Mouse (Mus musculus): ENCODE results near the gene R3hcc1l. TPM values are rescaled to one million over a fixed set of nuclear protein-coding genes. Genes with fewer than 3 reads are reported as not detected.

R3hcc1l gene
- polyA plus RNA-seq, 1 experiment from 2014 or later = 13.0 TPM

GRCm38 (mm10) chr19:42608082-42608481 lies 89.5 kb downstream of the R3hcc1l start:
- Histone ChIP-seq H3K9me3 (no peaks in the 10 kb centered on the region), H3K9ac (no peak overlapping the region), H3K4me3 (no peak overlapping the region), H3K27ac (replicated peaks) (no peak overlapping the region), H3K4me2 (no peak overlapping the region), H3K27me3 (peaks cover 10% of the 10 kb centered on the region), H3K36me3 (no peaks in the 10 kb centered on the region), H3K4me1 (replicated peaks) (peaks cover 7% of the 10 kb centered on the region; the same call in 1 of the 2 replicates)
- WGBS = over 99% methylated on average over 5 of the region's 5 CpGs
- no peak for ATAC-seq (ENCODE audit: low FRiP score, low read depth)

- Histone ChIP-seq H3K36me3 (no peaks in the 10 kb centered on the region), H3K4me3 (no peak overlapping the region), H3K9me3 (no peaks in the 10 kb centered on the region), H3K27me3 (peaks cover 19% of the 10 kb centered on the region), H3K4me1 (replicated peaks) (peaks cover 7% of the 10 kb centered on the region; the same call in 1 of the 2 replicates), H3K27ac (replicated peaks) (no peak overlapping the region), H3K4me2 (no peak overlapping the region), H3K9ac (no peak overlapping the region)
- 97% methylated on average over 3 of the region's 3 CpGs for WGBS
- ATAC-seq (ENCODE audit: low FRiP score, low read depth) = no peak
Observed at GRCm38 (mm10) chr19:42609716-42610115, 91.2 kb downstream of the R3hcc1l start.

- no peak overlapping the region for H3K9ac ChIP-seq
- H3K36me3 ChIP-seq = no peaks in the 10 kb centered on the region
- no peaks in the 10 kb centered on the region for H3K9me3 ChIP-seq
- no peak overlapping the region for H3K4me3 ChIP-seq
- no peak for ATAC-seq (ENCODE audit: low FRiP score, low read depth)
- H3K27ac ChIP-seq (replicated peaks) = no peak overlapping the region
- 91% methylated on average over 4 of the region's 4 CpGs for WGBS
- H3K4me1 ChIP-seq (replicated peaks) = peaks cover 7% of the 10 kb centered on the region; the same call in 1 of the 2 replicates
- peaks cover 19% of the 10 kb centered on the region for H3K27me3 ChIP-seq
- no peak overlapping the region for H3K4me2 ChIP-seq
Observed at GRCm38 (mm10) chr19:42611746-42612145, 93.2 kb downstream of the R3hcc1l start.

- H3K27ac ChIP-seq (replicated peaks) = no peak within 1 kb of the TSS
- H3K36me3 ChIP-seq = no peaks in the 10 kb centered on the region
- peak within 1 kb of the TSS; percentile 55 for H3K4me2 ChIP-seq
- peak within 1 kb of the TSS; percentile 30 for H3K4me3 ChIP-seq
- no peak within 1 kb of the TSS for H3K9ac ChIP-seq
- peaks cover 19% of the 10 kb centered on the region for H3K27me3 ChIP-seq
- H3K9me3 ChIP-seq = no peaks in the 10 kb centered on the region
- WGBS = under 1% methylated on average over 32 of the region's 37 CpGs
- peaks cover 7% of the 10 kb centered on the region; the same call in 1 of the 2 replicates for H3K4me1 ChIP-seq (replicated peaks)
- ATAC-seq (ENCODE audit: low FRiP score, low read depth) = no peak; the same call in 1 of the 2 replicates
Observed at GRCm38 (mm10) chr19:42612654-42613053, 94.1 kb downstream of the R3hcc1l start, which contains the start of gene Loxl4. Gene Loxl4, minus strand, starts transcription at chr19:42612813.

GRCm38 (mm10) chr19:42613116-42613515 lies 94.6 kb downstream of the R3hcc1l start:
- H3K4me3 ChIP-seq = peak overlapping the region; percentile 30; the same call in 1 of the 2 replicates
- 30% methylated on average over 7 of the region's 7 CpGs for WGBS
- no peaks in the 10 kb centered on the region for H3K9me3 ChIP-seq
- no peak overlapping the region for H3K27ac ChIP-seq (replicated peaks)
- no peak for ATAC-seq (ENCODE audit: low FRiP score, low read depth)
- no peaks in the 10 kb centered on the region for H3K36me3 ChIP-seq
- H3K9ac ChIP-seq = no peak overlapping the region
- H3K27me3 ChIP-seq = peaks cover 19% of the 10 kb centered on the region
- peaks cover 7% of the 10 kb centered on the region; the same call in 1 of the 2 replicates for H3K4me1 ChIP-seq (replicated peaks)
- peak overlapping the region; percentile 55 for H3K4me2 ChIP-seq

- no peaks in the 10 kb centered on the region for H3K36me3 ChIP-seq
- WGBS = 82% methylated on average over 7 of the region's 7 CpGs
Observed at GRCm38 (mm10) chr19:42613647-42614225, 95.2 kb downstream of the R3hcc1l start.

GRCm38 (mm10) chr19:42628068-42628467 lies 109.5 kb downstream of the R3hcc1l start:
- Histone ChIP-seq H3K36me3 (no peaks in the 10 kb centered on the region), H3K4me3 (no peak overlapping the region), H3K4me1 (replicated peaks) (peaks cover 8% of the 10 kb centered on the region), H3K27ac (replicated peaks) (no peak overlapping the region), H3K4me2 (no peak overlapping the region), H3K9ac (no peak overlapping the region), H3K27me3 (no peaks in the 10 kb centered on the region), H3K9me3 (no peaks in the 10 kb centered on the region)
- 77% methylated on average over 6 of the region's 6 CpGs for WGBS
- no peak for ATAC-seq (ENCODE audit: low FRiP score, low read depth)

More at GRCm38 (mm10) chr19:42613647-42614225, 95.2 kb downstream of the R3hcc1l start:
- Histone ChIP-seq H3K9me3 (no peaks in the 10 kb centered on the region), H3K27ac (replicated peaks) (no peak overlapping the region), H3K27me3 (peaks cover 19% of the 10 kb centered on the region), H3K4me3 (no peak overlapping the region), H3K4me2 (no peak overlapping the region), H3K9ac (no peak overlapping the region), H3K4me1 (replicated peaks) (peaks cover 7% of the 10 kb centered on the region; the same call in 1 of the 2 replicates)
- no peak for ATAC-seq (ENCODE audit: low FRiP score, low read depth)

- H3K27ac ChIP-seq (replicated peaks) = no peak overlapping the region
- no peak for ATAC-seq (ENCODE audit: low FRiP score, low read depth)
- peaks cover 8% of the 10 kb centered on the region for H3K4me1 ChIP-seq (replicated peaks)
- no peaks in the 10 kb centered on the region for H3K36me3 ChIP-seq
- WGBS = 20% methylated on average over 8 of the region's 8 CpGs
- peak overlapping the region; percentile 23; the same call in 1 of the 2 replicates for H3K4me2 ChIP-seq
- no peaks in the 10 kb centered on the region for H3K27me3 ChIP-seq
- H3K9ac ChIP-seq = no peak overlapping the region
- no peak overlapping the region for H3K4me3 ChIP-seq
- H3K9me3 ChIP-seq = no peaks in the 10 kb centered on the region
Observed at GRCm38 (mm10) chr19:42631541-42631961, 113.0 kb downstream of the R3hcc1l start.

- H3K27ac ChIP-seq (replicated peaks) = no peak overlapping the region
- ATAC-seq (ENCODE audit: low FRiP score, low read depth) = no peak
- no peaks in the 10 kb centered on the region for H3K9me3 ChIP-seq
- no peak overlapping the region for H3K9ac ChIP-seq
- no peaks in the 10 kb centered on the region for H3K36me3 ChIP-seq
- no peaks in the 10 kb centered on the region for H3K27me3 ChIP-seq
- WGBS = 83% methylated on average over 4 of the region's 4 CpGs
- no peak overlapping the region for H3K4me2 ChIP-seq
- H3K4me1 ChIP-seq (replicated peaks) = peaks cover 8% of the 10 kb centered on the region
- no peak overlapping the region for H3K4me3 ChIP-seq
Observed at GRCm38 (mm10) chr19:42632301-42632700, 113.7 kb downstream of the R3hcc1l start.

GRCm38 (mm10) chr19:42633650-42634049 lies 115.1 kb downstream of the R3hcc1l start:
- no peak overlapping the region for H3K27ac ChIP-seq (replicated peaks)
- no peak overlapping the region for H3K9ac ChIP-seq
- 87% methylated on average over 2 of the region's 2 CpGs for WGBS
- H3K27me3 ChIP-seq = no peaks in the 10 kb centered on the region
- no peaks in the 10 kb centered on the region for H3K9me3 ChIP-seq
- peaks cover 8% of the 10 kb centered on the region for H3K4me1 ChIP-seq (replicated peaks)
- ATAC-seq (ENCODE audit: low FRiP score, low read depth) = no peak
- H3K4me3 ChIP-seq = no peak overlapping the region
- H3K4me2 ChIP-seq = no peak overlapping the region
- no peaks in the 10 kb centered on the region for H3K36me3 ChIP-seq

- WGBS = 52% methylated on average over 11 of the region's 11 CpGs
- no peak for ATAC-seq (ENCODE audit: low FRiP score, low read depth)
- no peaks in the 10 kb centered on the region for H3K27me3 ChIP-seq
Observed at GRCm38 (mm10) chr19:42636631-42637030, 118.1 kb downstream of the R3hcc1l start.

GRCm38 (mm10) chr19:42638604-42639481 lies 120.3 kb downstream of the R3hcc1l start:
- ATAC-seq (ENCODE audit: low FRiP score, low read depth) = no peak
- no peak overlapping the region for H3K4me2 ChIP-seq
- no peak overlapping the region for H3K4me3 ChIP-seq
- H3K9ac ChIP-seq = no peak overlapping the region
- peaks cover 9% of the 10 kb centered on the region; the same call in 1 of the 2 replicates for H3K4me1 ChIP-seq (replicated peaks)
- H3K9me3 ChIP-seq = no peaks in the 10 kb centered on the region
- WGBS = 53% methylated on average over 8 of the region's 8 CpGs
- H3K27ac ChIP-seq (replicated peaks) = no peak overlapping the region
- H3K36me3 ChIP-seq = no peaks in the 10 kb centered on the region
- H3K27me3 ChIP-seq = no peaks in the 10 kb centered on the region

More at GRCm38 (mm10) chr19:42636631-42637030, 118.1 kb downstream of the R3hcc1l start:
- no peak overlapping the region for H3K9ac ChIP-seq
- peaks cover 11% of the 10 kb centered on the region for H3K4me1 ChIP-seq (replicated peaks)
- H3K4me2 ChIP-seq = no peak overlapping the region
- no peaks in the 10 kb centered on the region for H3K9me3 ChIP-seq
- no peaks in the 10 kb centered on the region for H3K36me3 ChIP-seq
- no peak overlapping the region for H3K27ac ChIP-seq (replicated peaks)
- H3K4me3 ChIP-seq = no peak overlapping the region
